Mouse (Mus musculus) cerebellum, postnatal 10 days (tissue): ENCODE data around the gene Grk1.

Source experiments
- DNase-seq, 2 experiments: peaks; one replicate each; pipeline ENCODE4 v3.0.0; 2021; ENCODE audit warnings: mixed read lengths in 2 of 2

Gene Grk1

GRCm38 (mm10) chr8:13404666-13405131 lies at the start of gene Grk1:
Gene Grk1 (plus strand): TSS chr8:13405081.
- no peak for DNase-seq

- no peak for DNase-seq
These were observed 48.7 kb upstream of the Grk1 start for GRCm38 (mm10) chr8:13356221-13356620.

DNA sequence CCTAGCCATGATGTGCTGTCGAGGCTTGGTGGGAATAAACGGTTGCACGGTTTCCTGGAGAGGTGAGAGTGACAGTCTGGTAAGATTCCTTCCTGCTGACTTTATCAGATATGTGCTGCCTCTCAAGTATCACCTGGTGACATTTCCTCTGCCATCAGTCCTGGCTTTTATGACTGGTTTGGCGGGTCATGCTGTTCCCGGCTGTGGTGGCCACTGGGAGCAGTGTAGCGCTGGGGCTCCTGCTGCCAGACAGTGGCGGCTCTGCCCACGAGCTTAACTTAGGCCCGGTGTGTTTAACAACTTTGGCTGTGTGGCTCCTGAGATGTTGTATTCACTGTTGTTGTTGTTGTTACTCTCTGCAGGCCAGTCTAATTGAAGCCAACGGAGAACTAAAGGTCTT lies 48.2 kb upstream of the Grk1 start:
- no peak for DNase-seq

- DNase-seq: no peak
These were observed 44.7 kb upstream of the Grk1 start for GRCm38 (mm10) chr8:13360213-13360612.

GRCm38 (mm10) chr8:13361865-13362264 lies 43.0 kb upstream of the Grk1 start:
- DNase-seq: peak in 1 of 2 experiments; percentile 26

GRCm38 (mm10) chr8:13373151-13373662 lies 31.7 kb upstream of the Grk1 start:
- no peak for DNase-seq

- DNase-seq: no peak
These were observed 23.3 kb upstream of the Grk1 start for GRCm38 (mm10) chr8:13381630-13382029.

DNA sequence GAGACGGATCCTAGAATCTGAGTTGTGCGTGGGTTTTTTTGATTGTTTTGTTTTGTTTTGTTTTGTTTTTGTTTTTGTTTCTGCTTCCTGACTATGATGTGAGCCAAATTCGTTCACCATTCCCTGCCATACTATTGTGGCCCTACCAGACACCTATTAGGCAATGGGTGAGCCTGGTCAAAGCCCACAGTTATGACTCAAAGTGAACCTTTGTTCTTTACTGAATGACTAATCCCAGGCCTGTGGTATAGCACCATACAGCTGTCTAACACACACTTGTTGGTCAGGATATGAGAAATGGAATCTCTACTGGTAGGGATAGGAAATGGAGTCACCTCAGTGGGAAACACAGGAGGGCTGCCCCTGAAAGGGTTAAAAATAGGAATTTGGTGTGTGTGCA lies 22.3 kb upstream of the Grk1 start:
- no peak for DNase-seq

GRCm38 (mm10) chr8:13382999-13383398 lies 21.9 kb upstream of the Grk1 start:
- no peak for DNase-seq

DNA sequence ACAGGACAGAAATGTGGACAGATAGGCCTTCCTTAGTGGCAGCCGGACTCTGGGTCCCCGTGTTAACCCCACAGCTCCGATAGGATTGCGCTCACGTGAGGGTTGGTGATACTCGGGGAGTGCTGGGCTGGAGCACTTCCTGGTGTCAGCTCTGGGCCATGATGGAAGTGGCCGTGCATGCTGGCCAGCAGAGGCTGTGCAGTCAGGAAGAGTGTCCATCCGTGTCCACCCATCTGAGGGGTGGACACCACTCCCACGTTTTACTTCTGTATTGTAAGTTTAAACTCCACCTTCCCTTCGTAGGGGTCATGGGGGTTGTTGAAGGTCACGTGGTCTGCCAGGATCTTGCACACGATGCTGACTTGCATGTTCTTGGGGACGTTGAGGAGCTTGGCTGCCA lies 18.5 kb upstream of the Grk1 start:
- DNase-seq: no peak

- DNase-seq: no peak
These were observed 17.2 kb upstream of the Grk1 start for GRCm38 (mm10) chr8:13387728-13388127.

GRCm38 (mm10) chr8:13388744-13389143 lies 16.1 kb upstream of the Grk1 start:
- no peak for DNase-seq

GRCm38 (mm10) chr8:13393869-13394268 lies 11.0 kb upstream of the Grk1 start:
- DNase-seq: no peak

- no peak for DNase-seq
These were observed 8.2 kb upstream of the Grk1 start, which contains the start of gene Atp4b for GRCm38 (mm10) chr8:13396725-13397124. Gene Atp4b (minus strand): TSS chr8:13396825.

DNA sequence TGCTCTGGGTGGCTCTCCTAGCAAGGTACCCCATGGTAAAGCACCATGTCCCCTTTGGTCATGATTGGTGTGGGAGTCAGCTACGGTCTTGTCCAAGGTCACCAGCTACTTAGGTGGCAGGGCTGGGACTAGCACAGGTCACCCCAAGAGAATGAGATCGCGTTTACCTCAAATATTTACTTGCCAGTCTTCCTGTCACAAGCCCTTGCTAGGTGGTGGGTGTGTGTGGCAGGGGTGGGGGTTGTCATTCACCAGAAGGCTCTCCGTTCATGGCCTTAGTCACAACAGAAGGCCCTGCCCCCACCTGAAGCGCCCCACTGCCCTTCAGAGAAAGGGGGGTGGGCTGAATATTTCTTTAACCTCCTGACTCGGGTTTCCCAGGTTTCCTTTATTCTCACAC lies 1.4 kb upstream of the Grk1 start:
- no peak for DNase-seq

GRCm38 (mm10) chr8:13406011-13406410 lies 1.1 kb downstream of the Grk1 start:
- no peak for DNase-seq

GRCm38 (mm10) chr8:13411597-13411996 lies 6.7 kb downstream of the Grk1 start:
- peak; percentile 84 to 86 for DNase-seq

DNA sequence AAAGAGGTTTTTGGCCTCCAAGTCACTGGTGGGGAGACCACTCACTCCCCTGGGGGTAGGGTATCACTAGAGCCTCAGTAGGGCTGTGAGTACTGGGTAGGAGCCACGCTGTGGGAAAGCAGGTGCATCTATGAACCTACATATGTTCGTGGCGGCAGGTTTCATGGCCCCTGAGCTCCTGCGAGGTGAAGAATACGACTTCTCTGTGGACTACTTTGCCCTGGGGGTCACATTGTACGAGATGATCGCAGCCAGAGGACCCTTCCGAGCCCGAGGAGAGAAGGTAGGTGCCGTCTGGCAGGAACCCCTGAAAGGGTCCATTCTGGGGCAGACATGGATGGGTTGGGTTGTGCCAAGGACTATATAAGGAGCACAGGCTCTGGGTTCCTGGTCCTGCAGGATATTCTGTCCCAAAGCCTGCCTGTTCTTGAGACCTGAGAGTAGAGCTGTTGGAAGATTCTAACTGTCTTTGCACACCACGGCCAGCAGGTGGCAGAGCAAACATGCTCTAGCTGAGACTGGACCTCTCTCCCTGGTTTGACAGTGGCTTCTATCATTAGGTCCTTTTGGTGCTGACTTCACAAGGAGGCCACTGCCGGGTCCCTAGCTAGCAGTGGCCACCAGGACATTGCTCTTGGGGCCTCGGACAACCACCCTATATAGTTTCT lies 8.1 kb downstream of the Grk1 start:
- peak; percentile 83 to 85 for DNase-seq

DNA sequence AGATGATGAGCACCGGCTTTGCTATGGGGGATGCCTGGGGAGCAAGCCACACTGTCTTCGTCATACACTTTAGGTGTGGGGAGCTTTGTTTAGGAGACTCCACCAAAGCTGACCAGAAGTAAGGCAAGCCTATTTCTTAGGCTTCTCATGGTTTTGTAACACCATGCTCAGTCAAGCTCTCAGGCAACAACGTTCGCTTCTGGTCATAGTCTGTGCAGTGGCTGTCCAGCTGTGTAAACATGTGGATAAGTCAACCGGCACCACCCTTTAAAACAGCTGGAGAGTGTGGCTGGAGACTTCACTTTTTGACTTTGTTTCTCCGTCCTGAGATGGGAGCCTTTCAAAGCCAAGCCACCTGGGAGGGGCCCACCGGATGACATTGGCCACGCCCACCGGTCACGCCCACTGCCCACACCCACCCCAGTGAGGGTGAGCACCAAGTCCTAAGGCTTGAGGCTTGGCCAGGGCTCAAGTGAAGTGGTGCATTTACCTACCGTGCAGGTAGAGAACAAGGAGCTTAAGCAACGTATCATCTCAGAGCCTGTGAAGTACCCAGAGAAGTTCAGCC lies 9.0 kb downstream of the Grk1 start:
- peak; percentile 19 to 31 for DNase-seq

DNA sequence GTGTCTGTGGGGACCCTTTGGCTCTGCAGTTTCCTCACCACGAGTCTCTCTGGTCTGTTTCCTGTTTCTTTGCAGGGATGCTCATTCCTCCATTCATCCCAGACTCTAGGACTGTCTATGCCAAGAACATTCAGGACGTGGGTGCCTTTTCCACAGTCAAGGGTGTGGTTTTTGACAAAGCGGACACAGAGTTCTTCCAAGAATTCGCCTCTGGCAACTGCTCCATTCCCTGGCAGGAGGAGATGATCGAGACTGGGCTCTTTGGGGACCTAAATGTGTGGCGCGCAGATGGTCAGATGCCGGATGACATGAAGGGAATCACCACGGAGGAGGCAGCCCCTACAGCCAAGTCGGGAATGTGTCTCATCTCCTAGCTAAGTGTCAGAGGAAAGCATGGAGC lies 11.0 kb downstream of the Grk1 start:
- DNase-seq: peak; percentile 25 to 36

DNA sequence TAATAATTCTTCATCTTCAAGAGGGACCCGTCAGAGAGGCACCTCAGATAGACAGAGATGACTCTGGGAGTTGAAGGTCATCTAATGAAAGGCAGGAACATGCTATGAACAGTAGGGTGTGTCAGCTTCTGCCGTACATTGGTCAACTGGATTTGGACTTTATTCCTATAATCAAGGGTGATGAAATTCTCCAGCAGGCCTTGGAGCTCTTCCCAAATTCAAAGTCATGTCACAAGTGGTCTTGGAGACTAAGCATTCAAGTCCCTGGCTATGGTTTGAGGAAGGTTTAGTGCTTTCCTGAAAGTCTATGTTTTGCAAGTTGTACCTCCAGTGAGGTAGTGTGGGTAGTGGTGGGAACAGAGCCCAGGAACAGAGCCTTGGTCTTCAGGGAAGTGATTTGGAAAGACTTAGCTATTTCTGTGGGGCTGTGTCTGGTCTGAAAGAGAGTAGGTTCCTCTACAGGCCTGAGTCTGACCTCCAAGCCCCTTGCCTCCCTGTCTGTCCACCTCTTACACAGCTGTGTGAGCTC lies 14.3 kb downstream of the Grk1 start:
- no peak for DNase-seq

GRCm38 (mm10) chr8:13420970-13421369 lies 16.1 kb downstream of the Grk1 start:
- DNase-seq: peak; percentile 25 to 29

GRCm38 (mm10) chr8:13427351-13427750 lies 22.5 kb downstream of the Grk1 start:
- DNase-seq: no peak

DNA sequence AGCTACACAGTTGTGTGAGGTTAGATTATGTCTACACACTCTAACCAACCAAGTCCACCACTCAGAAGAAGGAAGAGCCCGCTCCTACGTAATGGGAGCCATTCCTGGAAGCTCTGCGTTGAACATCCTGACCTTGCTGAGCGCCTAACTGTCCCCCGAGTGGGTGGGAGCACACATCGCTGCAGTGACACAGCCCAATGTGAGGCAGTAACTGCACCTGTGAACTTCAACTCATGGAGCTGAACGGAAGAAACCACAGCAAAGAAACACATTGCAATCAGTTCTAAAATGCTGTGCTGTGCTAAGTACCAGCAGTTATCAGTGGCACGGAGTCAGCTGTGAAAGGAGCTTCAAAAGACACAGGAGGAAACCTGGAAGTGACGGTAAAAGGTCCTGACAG lies 23.3 kb downstream of the Grk1 start:
- DNase-seq: no peak
